Mouse (Mus musculus) gastrocnemius, postnatal 4 days (tissue): ENCODE measurements at regions not wholly inside any gene's neighbourhood (a gene's known extent, or its start where the extent isn't known, plus 50 kb on each side); places are given as distances from the start of the nearest gene placed in this dataset.

Experiments used
- DNase-seq, 2 experiments: peaks; one replicate each; pipeline ENCODE4 v3.0.0; 2021 to 2022; ENCODE audit warnings: low spot score in 2 of 2, mixed read lengths in 2 of 2

- DNase-seq: no peak
These were observed 339.4 kb downstream of the Dhx35 start for GRCm38 (mm10) chr2:159134042-159134441.

- DNase-seq: no peak
These were observed 344.0 kb downstream of the Dhx35 start for GRCm38 (mm10) chr2:159138603-159139002.

DNA sequence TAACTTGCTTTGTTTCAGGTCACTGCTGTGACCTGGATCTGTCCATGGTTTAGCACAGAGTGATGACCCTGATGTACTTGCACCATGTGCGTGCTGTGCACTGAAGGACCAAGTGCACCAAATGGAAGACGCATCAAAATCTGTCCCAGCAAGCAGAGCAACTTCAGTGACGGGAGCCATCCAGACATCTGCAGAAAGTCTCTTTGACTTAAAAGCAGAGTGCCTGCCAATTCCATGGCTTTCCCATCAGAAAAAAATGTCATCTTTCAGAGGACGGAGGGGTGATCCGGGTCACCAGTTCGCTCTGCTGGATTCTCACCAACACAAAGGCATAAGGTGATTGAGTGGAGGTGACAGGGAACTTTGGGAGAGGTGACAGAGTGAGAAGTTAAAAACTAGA lies 351.4 kb downstream of the Dhx35 start:
- DNase-seq: no peak

- DNase-seq: peak in 1 of 2 experiments; percentile 18
These were observed 369.4 kb downstream of the Dhx35 start for GRCm38 (mm10) chr2:159163985-159164384.

DNA sequence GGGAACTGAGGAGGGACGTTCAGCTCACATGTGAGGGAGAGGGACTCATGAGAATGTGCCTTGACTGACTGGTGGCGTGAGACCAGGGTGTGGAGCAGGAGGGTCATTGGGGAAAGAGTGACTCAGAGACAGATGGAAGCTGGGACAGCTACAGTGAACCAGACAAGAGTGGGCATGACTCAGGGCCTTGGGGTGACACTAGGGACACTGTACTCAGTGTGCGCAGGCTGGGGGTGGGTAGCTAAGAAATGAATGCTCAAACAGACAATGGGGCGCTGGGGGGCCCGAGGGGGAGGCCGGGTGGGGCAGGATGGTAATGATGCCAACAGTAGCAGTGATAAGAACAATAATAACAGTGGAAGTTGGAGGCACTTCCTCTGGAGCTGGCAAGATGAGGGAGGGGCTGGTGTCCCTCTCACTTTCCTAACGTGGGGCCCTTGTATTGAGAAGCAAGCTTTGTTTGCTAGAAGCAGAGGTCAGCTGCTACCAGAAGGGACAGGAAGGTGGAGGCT lies 374.0 kb downstream of the Dhx35 start:
- DNase-seq: no peak

DNA sequence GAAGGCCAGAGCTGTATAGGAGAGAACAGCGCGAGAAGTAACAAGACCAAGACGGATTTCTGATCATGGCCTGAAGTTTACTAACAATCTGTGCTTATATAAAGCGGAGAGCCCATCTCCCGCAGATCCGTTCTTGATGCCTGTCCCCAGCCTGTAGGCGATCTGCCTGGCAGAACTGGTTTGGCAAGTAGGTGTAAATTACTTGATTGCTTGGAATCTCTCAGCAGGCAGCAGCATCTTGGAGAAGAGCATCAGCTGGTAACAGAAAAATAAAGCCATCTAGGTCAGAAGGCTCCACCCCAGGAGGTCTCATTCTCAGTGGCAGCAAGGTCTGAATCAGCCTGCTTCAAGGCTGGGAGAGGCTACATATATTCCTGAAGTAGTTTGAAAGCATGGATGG lies 401.5 kb downstream of the Dhx35 start:
- DNase-seq: no peak

DNA sequence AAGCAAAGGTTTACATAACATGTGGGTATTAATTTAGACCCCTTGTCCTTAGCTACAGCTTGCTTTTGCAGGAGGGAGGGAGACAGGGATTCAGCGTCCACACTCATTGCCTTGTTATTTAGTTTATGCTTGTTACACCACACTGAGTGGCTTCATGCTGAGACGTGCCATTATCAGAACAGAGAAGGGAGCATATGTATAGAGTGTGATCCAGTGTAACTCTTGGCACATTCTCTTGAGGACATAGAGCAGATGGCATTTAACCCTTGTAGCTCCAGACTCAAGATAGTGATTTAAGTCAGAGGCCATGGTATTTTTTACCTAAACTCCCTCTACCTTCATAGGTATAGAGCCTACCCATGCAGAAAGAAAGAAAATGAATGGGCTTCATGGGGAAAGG lies 437.7 kb downstream of the Dhx35 start:
- no peak for DNase-seq

DNA sequence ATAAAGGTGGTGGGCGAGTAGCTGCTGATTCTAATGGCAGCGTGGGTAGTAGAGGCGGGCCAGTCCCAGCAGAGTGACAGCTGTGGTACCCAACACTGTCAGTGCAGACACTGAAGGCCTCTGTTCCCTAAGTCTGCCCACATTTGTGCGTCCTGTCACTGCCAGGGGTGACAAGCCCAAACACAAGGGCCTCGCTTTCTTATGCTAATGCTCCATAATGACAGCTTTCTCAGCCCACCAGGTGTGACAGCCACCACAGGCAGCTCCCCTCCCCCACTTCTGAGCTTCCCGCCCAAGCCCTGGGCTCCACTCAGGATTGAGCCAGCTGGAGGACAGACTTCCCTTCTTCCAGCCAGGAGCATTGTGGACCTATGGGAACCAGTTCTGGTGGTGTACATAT lies 440.4 kb downstream of the Dhx35 start:
- DNase-seq: no peak

- DNase-seq: no peak
These were observed 455.5 kb downstream of the Dhx35 start for GRCm38 (mm10) chr2:159250065-159250464.

DNA sequence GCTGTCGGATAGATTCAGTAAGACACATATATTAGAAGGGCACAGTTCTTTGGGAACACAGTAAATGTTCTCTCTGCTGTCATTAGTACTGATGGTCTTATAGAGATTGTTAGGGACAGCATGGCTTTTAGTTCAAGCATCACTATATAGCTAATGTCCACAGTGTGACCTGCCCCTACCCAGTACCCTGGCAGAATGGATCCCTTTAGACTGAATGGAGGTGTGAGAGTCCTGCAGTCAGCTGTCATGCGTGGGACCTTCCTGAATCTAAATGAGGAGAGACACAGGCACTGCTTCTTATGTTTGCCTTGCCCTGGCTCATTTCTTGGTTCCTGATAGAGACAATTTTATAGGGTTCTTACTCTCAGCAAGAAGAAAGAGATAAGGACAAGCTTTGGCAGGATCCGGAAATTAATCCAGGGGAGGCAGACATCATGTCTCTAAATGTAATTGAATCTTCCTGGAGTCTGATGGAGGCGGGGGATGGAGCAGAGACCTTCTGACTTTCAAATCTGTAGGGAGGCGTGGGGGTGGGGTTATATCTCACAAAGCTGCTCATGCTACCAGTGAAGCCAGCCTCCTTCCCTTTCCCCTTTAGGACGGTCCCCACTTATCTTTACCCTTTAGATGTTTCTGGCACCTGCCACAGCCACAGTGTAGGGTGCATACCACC lies 456.5 kb downstream of the Dhx35 start:
- no peak for DNase-seq

DNA sequence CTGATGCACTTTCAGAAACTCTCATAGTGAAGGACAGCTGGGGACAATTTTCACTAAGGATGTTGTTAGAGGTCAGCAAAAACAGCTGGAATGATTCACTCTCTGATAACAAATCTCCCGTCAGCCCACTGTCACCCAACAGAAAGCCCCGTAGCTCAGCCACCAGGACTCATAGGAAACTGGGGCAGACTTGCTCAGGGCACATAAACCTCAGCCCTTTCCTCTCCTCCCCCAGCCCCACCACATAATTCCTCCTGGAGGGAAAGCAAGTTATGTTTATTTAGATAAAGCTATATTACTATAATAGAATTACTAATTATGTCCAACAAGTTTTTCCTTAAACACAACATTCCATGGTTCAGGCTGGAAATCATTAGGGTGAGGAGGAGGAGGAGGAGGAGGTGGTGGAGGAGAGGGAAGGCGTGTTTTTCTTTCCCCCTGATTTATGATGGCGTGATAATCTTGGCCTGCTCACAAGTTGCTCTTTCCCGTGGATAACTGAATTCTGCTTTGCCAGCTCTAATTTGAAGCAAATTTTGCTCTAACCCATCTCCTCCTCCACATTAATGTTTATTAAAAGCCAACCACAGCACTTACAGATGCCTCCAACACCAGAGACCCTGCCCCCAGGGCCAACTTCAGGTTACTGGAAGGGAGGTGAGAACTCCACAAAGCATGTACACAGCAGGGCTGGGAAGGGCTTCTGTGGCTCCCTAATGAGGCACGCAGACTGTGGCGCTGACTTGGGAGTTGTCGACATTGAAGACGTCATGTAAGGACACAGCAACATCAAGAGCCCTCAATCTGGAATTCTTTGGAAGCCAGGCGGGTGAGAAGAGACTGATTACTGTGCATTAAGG lies 475.8 kb downstream of the Dhx35 start:
- no peak for DNase-seq

DNA sequence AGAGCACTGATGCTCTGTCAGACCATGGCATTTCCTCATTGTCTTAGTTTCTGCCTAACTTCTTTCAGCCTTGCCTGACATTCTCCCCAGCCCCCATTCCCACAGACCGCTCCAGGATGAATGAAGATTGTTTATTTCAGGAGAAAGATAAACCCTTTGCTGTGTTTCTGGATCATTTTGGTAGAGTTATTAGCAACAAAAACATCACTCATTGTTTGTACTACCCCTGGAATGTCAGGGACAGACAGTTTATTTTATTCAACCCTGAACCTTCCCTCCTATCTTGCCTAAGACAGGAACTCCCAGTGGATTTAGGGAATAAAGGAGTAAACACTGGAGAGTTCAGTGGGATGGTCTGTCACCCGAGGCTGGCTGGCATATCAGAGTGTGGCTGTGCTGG lies 484.3 kb downstream of the Dhx35 start:
- no peak for DNase-seq

DNA sequence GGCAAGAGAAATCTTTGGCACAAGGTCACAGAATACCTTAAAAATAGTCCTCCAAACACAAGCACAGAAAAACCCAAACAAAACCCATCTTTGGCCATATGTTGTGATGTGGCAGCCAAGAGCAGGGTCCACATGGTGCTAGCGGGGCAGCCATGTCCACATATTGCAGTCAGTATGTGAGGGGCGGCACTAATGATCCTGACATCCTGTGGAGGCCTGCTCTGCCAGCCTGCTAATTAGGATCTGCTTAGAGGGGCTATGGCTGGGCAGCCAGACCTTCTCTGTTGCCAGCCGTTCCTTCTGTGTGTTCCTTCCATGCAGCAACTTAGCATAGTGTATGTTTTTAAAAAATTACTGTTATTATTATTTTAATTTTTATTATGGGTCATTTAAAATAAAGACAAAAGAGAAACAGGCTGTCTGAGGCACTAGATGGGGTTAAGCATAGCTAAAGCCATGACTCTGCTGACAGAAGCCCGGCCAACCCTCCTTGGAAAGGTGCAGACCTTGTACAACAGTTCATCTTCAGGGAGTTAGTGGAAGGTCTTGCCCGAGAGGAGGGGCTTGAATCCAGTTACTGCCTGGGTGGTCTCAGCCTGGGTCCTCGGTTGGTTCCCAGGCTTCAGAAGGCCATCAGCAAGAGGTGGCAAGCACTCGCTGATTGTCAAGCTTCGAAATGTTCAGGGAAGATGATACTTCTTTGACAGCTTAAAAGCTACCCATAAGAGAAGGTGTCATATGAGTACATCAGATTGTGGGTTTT lies 487.1 kb downstream of the Dhx35 start:
- no peak for DNase-seq

- DNase-seq: no peak
These were observed 489.5 kb downstream of the Dhx35 start for GRCm38 (mm10) chr2:159284100-159284499.

DNA sequence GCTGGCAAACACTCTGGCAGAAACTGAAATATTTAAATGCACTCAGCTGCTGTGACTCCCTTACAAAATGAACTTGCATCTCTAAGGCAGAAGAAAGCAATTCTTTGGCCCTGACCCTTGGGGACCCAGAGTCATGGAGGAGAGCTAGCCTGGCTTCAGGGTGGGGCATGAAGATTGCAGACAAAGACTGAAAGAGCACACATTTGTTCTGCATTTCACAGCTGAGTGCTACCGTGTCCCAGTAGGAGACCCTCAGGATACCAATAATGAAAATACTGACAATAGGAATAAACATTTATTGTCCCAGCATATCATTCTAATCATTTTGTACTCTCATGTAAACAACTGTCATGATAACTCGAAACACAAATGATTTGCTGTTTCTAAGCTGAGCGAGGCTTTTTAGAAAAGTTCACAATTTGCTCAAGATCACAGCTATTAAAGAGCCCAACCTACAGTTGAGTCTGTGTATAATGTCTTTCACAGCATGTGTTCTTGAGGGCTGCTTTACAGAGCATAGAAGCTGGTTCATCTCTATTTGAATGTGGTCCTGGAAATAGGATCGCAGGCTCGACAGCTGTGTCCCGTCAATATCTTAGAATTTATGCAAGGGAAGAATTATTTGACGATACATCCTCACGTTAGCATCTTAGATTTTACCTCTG lies 490.1 kb downstream of the Dhx35 start:
- no peak for DNase-seq

GRCm38 (mm10) chr2:159287996-159288563 lies 493.5 kb downstream of the Dhx35 start:
- DNase-seq: no peak

DNA sequence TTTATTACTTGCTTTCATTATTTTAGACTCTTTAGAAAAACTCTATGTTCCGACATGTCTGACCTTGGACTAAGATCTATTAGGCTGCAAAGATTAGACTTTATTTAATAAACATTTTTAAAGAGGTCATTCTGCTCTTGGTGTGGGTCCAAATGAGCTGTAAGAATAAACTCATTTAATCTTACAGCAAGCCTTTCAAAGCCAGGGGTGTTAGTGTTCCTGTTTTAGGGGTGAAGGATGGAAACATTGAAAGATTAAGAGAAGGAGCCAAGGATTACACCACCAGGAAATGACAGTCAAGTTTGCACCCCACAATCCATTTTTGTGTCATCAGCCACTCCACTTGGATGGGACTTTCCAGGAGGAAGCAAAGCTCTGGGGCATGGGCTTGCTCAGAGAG lies 495.5 kb downstream of the Dhx35 start:
- no peak for DNase-seq

DNA sequence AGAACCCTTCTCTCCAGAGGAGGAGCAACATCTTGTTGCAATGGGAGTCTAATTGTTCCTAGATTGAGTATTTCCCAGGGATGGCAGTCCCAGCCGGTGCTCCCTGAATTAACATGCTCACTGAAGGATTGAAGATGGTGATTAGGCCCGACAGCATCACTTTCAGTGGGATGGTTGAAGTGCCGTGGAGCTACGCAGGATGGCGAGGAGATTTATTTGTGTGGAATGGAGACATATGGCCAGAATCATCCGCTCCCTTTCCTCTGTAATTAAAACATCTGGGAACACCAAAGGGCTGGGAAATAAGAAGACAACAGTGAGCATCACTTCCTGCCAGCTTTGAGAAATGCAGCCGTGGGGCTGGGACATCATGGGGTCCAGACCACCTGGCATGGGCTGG lies 512.4 kb downstream of the Dhx35 start:
- DNase-seq: no peak

DNA sequence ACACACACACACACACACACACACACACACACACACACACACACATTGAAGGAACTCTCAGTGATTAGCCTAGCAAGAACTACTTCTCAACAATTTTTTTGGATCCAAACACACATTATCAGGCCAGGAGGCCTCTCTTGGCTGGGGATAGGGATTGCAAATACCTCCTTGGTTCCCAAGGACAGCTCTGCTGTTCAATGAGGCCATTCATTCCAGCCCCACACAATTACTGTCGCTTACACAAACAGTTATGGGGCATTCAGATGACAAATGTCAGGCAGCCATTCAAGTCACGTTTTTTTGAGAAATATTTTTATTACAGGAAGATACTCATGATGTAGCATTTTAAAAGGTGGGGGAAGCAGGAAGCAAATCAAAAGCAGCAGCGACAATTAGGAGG lies 540.1 kb downstream of the Dhx35 start:
- DNase-seq: peak in 1 of 2 experiments; percentile 19

DNA sequence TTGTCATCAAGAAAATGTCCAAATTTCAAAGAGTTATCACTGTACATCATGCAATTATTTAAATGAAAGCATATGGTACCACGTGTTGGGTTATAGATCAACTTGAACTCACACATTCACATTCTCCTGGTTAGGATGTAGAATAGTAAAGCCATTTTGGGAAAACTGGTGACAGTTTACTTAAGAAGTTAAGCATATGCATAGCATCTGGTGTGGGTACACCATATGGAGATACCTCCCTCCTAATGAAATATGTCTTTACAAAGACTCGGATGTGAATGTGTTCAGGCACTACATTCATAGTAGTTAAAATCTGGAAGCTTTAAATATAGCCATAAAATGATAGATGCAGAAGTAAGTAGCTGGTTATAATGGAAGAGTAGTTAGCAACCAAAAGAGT lies 542.0 kb downstream of the Dhx35 start:
- DNase-seq: no peak
